ENCODE assay signal across 12 mouse cellular contexts in the genomic region with DNA sequence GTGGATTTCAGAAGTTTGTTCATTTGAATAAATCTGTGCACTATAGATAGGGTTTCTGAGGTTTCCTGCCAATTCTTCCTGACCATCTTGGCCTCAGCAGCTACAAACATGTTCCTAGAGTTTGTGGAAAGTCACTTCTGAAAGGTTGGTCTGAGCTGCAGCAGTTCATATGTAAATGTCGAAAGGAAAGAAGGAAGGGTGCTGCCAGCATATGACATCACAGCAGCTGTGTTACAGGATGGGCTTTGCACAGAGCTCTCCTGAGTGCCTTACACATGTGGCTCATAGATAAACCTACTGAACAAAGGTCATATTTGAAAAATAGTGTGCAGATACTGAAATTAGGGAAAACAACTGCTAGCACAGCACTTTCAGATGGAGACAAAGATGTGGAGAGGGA.
DNase-seq lines count a peak whose midpoint lies in the region; ATAC-seq lines count a peak whose summit lies in the region.
"Had no signal": no experiment of that assay in that cellular context is flagged by ENCODE, and none has a peak within 500 bp of the region (broad histone marks: within the 10 kb centered on the region; RNA-seq: fewer than 3 reads in every experiment).

No protein-coding gene starts in this region.

- no peak overlapping the region for H3K4me2 ChIP-seq in hindbrain, embryonic 13.5 days
- no peak overlapping the region for H3K4me2 ChIP-seq in hindbrain, embryonic 11.5 days (replicated peaks; ENCODE audit: low read depth, low read length)
- H3K4me2 ChIP-seq in heart, embryonic 16.5 days (ENCODE audit: low read depth, low read length) = peak overlapping the region; percentile 57

- DNase-seq in hindbrain, embryonic 11.5 days (ENCODE audit: low spot score) = no peak
- DNase-seq in A20 (ENCODE audit: low read depth, low spot score) = peak; percentile 37
- peak; percentile 46 for DNase-seq in ZHBTc4 (ENCODE audit: low read depth, low spot score)
- DNase-seq in cerebellum, adult 18-20 months = no peak
- no peak for DNase-seq in ovary, postnatal 36 days (ENCODE audit: low spot score)
- DNase-seq: kidney, postnatal 14 days; right cerebral cortex, postnatal 25 days; thymus, postnatal 14 days had no signal

- no peaks in the 10 kb centered on the region for H3K9me3 ChIP-seq in hindbrain, embryonic 13.5 days
- no peaks in the 10 kb centered on the region for H3K9me3 ChIP-seq in hindbrain, embryonic 11.5 days (ENCODE audit: control insufficient read depth, low read length)
- H3K9me3 ChIP-seq in heart, embryonic 16.5 days (replicated peaks; ENCODE audit: control insufficient read depth, low read length) = no peaks in the 10 kb centered on the region

- no peaks in the 10 kb centered on the region for H3K27me3 ChIP-seq in hindbrain, embryonic 13.5 days
- H3K27me3 ChIP-seq in hindbrain, embryonic 11.5 days (ENCODE audit: control insufficient read depth, insufficient read depth, low read length) = no peaks in the 10 kb centered on the region
- H3K27me3 ChIP-seq in heart, embryonic 16.5 days (ENCODE audit: control insufficient read depth, insufficient read depth, low read length) = no peaks in the 10 kb centered on the region

- 52% methylated on average over 1 of the region's 1 CpGs for WGBS in hindbrain, embryonic 13.5 days
- 53% methylated on average over 1 of the region's 1 CpGs for WGBS in hindbrain, embryonic 11.5 days
- 11% methylated on average over 1 of the region's 1 CpGs for WGBS in heart, embryonic 16.5 days

- H3K27ac ChIP-seq in hindbrain, embryonic 13.5 days = peak overlapping the region; percentile 35; the same call in 1 of the 2 replicates
- H3K27ac ChIP-seq in hindbrain, embryonic 11.5 days (ENCODE audit: low read depth, low read length) = no peak overlapping the region
- peak overlapping the region; percentile 32; the same call in 1 of the 2 replicates for H3K27ac ChIP-seq in heart, embryonic 16.5 days (ENCODE audit: low read length)
- H3K27ac ChIP-seq: liver, embryonic 14.5 days had no signal

- H3K36me3 ChIP-seq in hindbrain, embryonic 13.5 days = no peaks in the 10 kb centered on the region
- no peaks in the 10 kb centered on the region for H3K36me3 ChIP-seq in hindbrain, embryonic 11.5 days (ENCODE audit: control insufficient read depth, insufficient read depth, low read length)
- H3K36me3 ChIP-seq in heart, embryonic 16.5 days (ENCODE audit: control insufficient read depth, insufficient read depth) = no peaks in the 10 kb centered on the region

- H3K4me3 ChIP-seq in hindbrain, embryonic 13.5 days = no peak overlapping the region
- no peak overlapping the region for H3K4me3 ChIP-seq in hindbrain, embryonic 11.5 days (ENCODE audit: low read depth, low read length)
- no peak overlapping the region for H3K4me3 ChIP-seq in heart, embryonic 16.5 days (ENCODE audit: low read length)

- H3K4me1 ChIP-seq in hindbrain, embryonic 13.5 days (replicated peaks) = peaks cover 10% of the 10 kb centered on the region
- no peaks in the 10 kb centered on the region for H3K4me1 ChIP-seq in hindbrain, embryonic 11.5 days (replicated peaks; ENCODE audit: control insufficient read depth, insufficient read depth, low read length)
- peaks cover 10% of the 10 kb centered on the region for H3K4me1 ChIP-seq in heart, embryonic 16.5 days (ENCODE audit: control insufficient read depth, insufficient read depth, low read length)

- no peak overlapping the region for H3K9ac ChIP-seq in hindbrain, embryonic 13.5 days
- no peak overlapping the region for H3K9ac ChIP-seq in hindbrain, embryonic 11.5 days (ENCODE audit: low read depth, low read length)
- H3K9ac ChIP-seq in heart, embryonic 16.5 days (ENCODE audit: low read length) = no peak overlapping the region
- H3K9ac ChIP-seq: liver, embryonic 14.5 days had no signal

- ATAC-seq in hindbrain, embryonic 13.5 days (ENCODE audit: low FRiP score) = no peak
- ATAC-seq in hindbrain, embryonic 11.5 days (ENCODE audit: low FRiP score) = no peak
- ATAC-seq in heart, embryonic 16.5 days (replicated peaks; ENCODE audit: extremely low read depth, insufficient read depth, low FRiP score) = no peak; the same call in 1 of the 2 replicates
- no peak for ATAC-seq in erythroblast, adult 5-6 weeks (replicated peaks; ENCODE audit: low FRiP score, poor library complexity, severe bottlenecking)

Comparison
In these comparisons a context has a peak if more than half of its experiments do, and no peak if none do; other contexts are left out.
1. DNase-seq: peak in A20 (single experiment) and ZHBTc4 (single experiment); none in hindbrain, embryonic 11.5 days (single experiment), cerebellum, adult 18-20 months (0 of 2) and ovary, postnatal 36 days (single experiment).